Mouse (Mus musculus) ES-E14 (cell line): Measurements from ENCODE around the gene Rab8b.
"Not testable (repeated sequence)": the region's sequence is repeated elsewhere in the genome, so short reads cannot be mapped to it uniquely, and the experiment has no call there.

Experiments used
- CHD2 ChIP-seq: IDR thresholded peaks from 2 replicates; pipeline ENCODE4 v1.6.1; 2014; ENCODE audit warnings: mild to moderate bottlenecking, low read depth, low read length, inconsistent platforms
- HCFC1 ChIP-seq: IDR thresholded peaks from 2 replicates; pipeline ENCODE4 v1.6.1; 2012; ENCODE audit warnings: low read length, inconsistent platforms, borderline replicate concordance; ENCODE audit not compliant: insufficient read depth
- ZC3H11A ChIP-seq: IDR thresholded peaks from 2 replicates; pipeline ENCODE4 v1.6.1; 2012; ENCODE audit warnings: low read depth, mild to moderate bottlenecking, inconsistent platforms, low read length, borderline replicate concordance
- ZNF384 ChIP-seq: IDR thresholded peaks from 2 replicates; pipeline ENCODE4 v1.6.1; 2012; ENCODE audit warnings: low read depth, low read length, inconsistent platforms

DNA sequence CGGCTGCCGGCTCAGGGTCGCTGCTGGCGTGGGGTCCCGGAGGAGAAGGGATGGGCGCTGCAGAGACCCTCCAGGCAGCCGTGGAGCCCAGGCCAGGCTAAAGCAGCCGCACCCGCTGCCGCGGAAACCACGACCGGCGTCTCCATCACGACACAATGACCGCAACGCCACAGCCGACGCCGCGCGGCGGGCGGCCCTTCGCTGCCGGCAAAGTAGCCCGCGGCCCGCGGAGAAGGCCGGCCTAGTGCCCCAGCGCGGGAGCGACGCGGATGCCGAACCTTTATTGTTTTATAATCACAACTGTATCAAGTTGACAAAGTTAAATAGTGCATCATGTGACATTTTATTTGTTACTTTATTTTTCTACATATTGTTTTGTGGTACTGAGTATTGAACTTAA, 113.5 kb downstream of the Rab8b start:
- not testable (repeated sequence) for TF ChIP-seq ZC3H11A, CHD2, ZNF384, HCFC1
